Mouse (Mus musculus): Measurements from ENCODE around the gene Trpm4. TPM values are rescaled to one million over a fixed set of nuclear protein-coding genes. Genes with fewer than 3 reads are reported as not detected.
"Not testable (repeated sequence)": the region's sequence is repeated elsewhere in the genome, so short reads cannot be mapped to it uniquely, and the experiment has no call there.

Gene Trpm4
- total RNA-seq, 4 experiments from 2014 or later, result 5.8 to 19.1 (median 10.4) TPM

GRCm38 (mm10) chr7:45312023-45312422 lies 21.6 kb downstream of the Trpm4 start:
- DNase-seq, result no peak

DNA sequence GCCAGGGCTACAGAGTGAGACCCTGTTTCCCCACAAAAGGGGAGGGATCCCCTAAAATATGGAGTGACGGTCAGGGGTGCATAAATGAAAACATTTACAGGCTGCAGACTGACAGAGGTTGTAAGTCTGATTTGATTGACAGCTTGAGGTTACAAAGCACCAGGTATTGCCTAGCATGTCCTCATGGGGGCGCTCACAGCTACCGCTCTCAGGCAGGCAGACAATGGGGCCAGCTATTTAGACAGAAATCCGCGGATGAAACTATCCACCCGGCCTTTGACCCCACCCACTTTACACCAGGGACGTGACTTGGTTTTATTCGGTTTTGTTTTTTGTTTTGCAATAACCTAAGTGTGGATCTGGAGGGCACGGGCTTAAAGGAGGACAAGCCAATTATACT lies 24.1 kb downstream of the Trpm4 start:
- no peak for DNase-seq

GRCm38 (mm10) chr7:45308551-45309240 lies 24.9 kb downstream of the Trpm4 start:
- DNase-seq, result no peak

GRCm38 (mm10) chr7:45305275-45305674 lies 28.3 kb downstream of the Trpm4 start:
- peak; percentile 36 for DNase-seq

DNA sequence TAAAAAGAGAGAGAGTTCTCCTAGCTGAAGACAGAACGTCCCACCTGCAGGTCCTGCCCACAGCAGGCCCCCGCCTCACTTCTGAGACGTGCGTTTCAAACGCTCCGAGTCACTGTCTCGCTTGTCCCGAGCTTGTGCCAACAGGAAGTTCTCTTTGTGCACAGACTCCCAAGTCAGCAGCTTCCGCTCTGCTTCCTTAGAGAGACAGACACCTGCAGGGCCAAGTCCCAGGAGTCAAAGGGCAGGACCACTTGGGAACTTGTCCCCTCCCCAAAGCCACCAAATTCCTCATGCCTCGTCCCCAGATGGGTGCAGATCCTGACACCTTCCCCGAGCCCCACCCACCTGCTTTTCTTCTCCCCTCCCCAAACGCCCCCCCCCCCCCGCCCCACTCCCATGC lies 28.7 kb downstream of the Trpm4 start:
- no peak for DNase-seq

- DNase-seq, result no peak
These were observed 31.0 kb downstream of the Trpm4 start for GRCm38 (mm10) chr7:45302626-45303025.

GRCm38 (mm10) chr7:45300270-45300669 lies 33.3 kb downstream of the Trpm4 start:
- no peak for DNase-seq

GRCm38 (mm10) chr7:45299752-45300151 lies 33.8 kb downstream of the Trpm4 start:
- no peak for DNase-seq

DNA sequence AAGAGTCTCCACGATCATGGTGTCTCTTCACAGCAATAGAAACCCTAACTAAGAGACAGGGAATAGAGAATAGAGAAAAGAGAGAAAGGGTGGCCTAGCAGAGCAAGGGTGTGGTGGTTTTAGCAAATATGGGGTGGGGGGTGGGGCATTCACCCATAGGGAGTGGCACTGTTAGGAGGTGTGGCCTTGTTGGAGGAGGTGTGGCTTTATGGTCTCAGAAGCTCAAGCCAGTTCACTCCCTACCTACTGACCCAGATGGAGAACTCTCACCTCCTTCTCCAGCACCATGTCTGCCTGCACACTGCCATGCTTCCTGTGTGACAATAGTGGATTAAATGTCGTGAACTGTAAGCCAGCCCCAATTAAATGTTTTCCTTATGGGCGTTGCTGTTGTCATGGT lies 36.0 kb downstream of the Trpm4 start:
- DNase-seq, result no peak

DNA sequence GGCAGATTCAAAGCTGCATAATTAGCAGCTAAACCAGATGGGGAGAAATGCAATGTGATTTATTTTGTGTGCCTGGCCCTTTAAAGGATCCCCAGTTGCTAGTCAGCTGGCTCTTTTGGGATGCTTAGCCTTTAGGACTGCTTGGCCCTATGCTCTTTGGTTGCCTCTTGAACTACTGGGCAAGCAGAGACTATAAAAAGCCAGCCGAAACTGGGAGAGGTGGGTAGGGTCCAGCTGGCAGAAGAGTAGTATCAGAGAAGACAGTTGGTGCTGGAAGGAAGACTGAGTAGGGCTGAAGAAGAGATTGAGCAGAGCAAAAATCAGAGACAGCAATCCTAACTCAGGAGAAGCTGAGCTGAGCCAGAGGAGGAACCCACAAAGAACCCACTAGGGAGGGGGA lies 37.0 kb downstream of the Trpm4 start:
- no peak for DNase-seq

GRCm38 (mm10) chr7:45286486-45286885 lies 47.1 kb downstream of the Trpm4 start:
- DNase-seq, result no peak

GRCm38 (mm10) chr7:45277136-45277760 lies 56.3 kb downstream of the Trpm4 start, which contains the start of gene Slc6a21:
TSS of gene Slc6a21 (plus strand) at chr7:45277513.
- peak; percentile 69 for DNase-seq

GRCm38 (mm10) chr7:45273672-45274071 lies 59.9 kb downstream of the Trpm4 start:
- DNase-seq, result no peak

DNA sequence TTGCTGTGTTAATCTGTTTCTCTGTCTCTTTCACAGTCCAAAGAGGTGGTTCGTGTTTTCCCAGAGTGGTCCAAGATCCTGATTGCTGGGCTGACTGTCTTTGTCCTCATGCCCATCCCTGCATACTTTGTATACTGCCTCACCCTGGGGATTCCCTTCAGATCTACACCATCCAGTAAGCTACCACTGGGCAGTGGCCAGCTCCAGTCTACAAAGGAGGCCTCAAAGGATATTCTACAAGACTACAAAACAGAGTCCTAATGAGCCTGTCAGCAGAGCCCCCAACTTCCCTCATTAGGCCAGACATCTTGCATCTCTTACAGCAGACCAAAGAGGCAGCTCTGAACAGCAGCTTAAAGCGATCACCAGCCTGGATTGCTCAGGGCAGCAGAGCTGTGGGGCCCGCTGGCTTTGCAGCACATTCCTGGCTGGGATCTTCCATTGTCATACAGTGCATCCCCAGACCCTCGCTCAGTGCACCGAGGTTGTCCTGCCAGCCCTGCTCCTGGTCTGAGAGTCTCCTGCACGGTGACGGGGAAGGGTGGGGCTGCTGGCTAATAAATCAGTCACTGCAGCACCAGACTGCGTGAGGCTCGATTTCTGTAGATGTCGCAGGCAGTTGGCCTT lies 60.7 kb downstream of the Trpm4 start:
- DNase-seq, result no peak

- no peak for DNase-seq
These were observed 68.1 kb downstream of the Trpm4 start for GRCm38 (mm10) chr7:45265518-45265917.

DNA sequence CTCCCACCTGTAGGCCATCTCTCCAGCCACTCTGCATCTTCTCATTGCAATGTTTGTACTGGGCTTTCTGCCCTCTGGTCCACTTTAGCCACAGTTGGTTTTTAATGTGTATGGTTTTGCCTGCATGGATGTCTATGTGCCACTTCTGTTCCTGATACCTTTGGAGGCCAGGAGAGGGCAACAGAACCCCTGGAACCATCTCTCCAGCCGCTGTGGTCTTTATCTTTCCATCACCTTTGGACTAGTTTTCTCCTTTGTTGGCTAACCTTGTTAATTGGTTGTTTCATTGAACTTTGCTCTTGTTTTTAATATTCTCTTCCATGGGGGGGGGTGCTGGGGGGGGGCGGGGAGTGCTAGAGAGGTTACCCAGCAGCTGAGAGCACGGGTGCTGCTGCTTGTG lies 69.2 kb downstream of the Trpm4 start:
- no peak for DNase-seq

GRCm38 (mm10) chr7:45263006-45263607 lies 70.5 kb downstream of the Trpm4 start:
- no peak for DNase-seq

GRCm38 (mm10) chr7:45262266-45262665 lies 71.3 kb downstream of the Trpm4 start:
- no peak for DNase-seq

DNA sequence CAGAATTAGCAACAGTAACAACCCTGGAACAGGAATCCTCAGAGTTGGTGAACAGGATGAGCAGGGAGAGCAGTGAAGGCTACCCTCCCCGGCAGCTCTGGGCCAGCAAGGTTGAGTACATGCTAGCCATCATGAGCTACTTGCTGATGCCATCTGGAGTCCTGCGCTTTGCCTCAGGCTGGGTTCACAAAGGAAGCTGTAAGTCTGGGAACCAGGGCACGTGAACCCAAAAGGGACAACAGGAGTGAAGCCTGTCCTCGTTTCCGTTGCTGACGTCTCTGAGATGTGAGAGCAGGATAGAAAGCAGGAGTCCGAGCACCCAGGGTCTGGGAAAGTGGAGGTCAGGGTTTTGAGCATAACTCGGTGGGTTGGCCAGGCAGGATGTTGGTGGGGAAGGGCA lies 74.3 kb downstream of the Trpm4 start:
- DNase-seq, result no peak

- no peak for DNase-seq
These were observed 76.3 kb downstream of the Trpm4 start for GRCm38 (mm10) chr7:45257063-45257840.

- not testable (repeated sequence) for DNase-seq
These were observed 77.8 kb downstream of the Trpm4 start for GRCm38 (mm10) chr7:45255822-45256221.

GRCm38 (mm10) chr7:45253806-45254205 lies 79.8 kb downstream of the Trpm4 start:
- no peak for DNase-seq

Data from adrenal gland, adult 8-10 months (tissue).